Mouse (Mus musculus): ENCODE results near the gene Tbc1d23.
"Not testable (repeated sequence)": the region's sequence is repeated elsewhere in the genome, so short reads cannot be mapped to it uniquely, and the experiment has no call there.

Tbc1d23 gene

DNA sequence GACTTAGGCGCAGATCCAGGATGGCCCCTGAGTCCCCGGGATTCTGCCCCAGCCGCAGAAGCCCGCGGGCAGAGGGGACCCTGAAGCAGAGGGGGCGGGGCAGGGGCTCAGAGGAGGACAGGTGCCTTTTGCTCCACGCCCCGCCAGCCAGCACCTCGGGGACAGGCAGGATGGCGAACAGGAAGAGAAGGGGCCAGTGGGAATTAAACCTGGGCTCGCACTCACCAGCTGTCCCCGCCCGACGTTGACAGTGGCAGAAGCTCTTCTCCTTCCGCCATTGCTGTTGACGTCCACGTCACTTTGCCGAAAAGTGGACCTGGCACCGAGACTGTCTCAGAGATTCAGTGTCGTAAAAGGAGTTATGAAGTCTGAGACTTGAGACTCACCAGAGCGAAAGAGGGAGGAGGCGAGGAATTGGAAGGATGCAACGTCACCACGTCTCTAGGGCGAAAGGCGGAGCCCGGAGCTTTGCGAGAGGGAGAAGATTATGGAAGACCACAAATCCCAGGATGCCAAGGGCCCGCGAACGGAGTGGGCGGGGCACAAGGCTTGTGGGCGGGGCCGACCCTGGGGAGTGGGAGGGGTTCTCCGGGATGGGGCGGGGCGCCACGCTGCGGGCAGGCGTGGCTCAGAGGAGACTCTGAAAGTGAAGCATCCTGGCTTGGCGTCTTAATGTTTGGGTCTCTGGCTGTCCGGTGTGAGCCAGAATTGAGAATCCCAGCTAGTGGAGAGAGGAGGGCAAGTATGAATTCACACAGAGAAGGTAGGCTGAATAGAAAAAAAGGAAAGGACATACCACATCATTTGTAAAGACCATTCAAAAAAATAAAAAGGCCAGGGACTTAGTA is at the start of gene Tbc1d23:
Tbc1d23 (minus strand) TSS at position 416 of the 848 bp plus-strand sequence.
- DNase-seq: peak; percentile 95

DNA sequence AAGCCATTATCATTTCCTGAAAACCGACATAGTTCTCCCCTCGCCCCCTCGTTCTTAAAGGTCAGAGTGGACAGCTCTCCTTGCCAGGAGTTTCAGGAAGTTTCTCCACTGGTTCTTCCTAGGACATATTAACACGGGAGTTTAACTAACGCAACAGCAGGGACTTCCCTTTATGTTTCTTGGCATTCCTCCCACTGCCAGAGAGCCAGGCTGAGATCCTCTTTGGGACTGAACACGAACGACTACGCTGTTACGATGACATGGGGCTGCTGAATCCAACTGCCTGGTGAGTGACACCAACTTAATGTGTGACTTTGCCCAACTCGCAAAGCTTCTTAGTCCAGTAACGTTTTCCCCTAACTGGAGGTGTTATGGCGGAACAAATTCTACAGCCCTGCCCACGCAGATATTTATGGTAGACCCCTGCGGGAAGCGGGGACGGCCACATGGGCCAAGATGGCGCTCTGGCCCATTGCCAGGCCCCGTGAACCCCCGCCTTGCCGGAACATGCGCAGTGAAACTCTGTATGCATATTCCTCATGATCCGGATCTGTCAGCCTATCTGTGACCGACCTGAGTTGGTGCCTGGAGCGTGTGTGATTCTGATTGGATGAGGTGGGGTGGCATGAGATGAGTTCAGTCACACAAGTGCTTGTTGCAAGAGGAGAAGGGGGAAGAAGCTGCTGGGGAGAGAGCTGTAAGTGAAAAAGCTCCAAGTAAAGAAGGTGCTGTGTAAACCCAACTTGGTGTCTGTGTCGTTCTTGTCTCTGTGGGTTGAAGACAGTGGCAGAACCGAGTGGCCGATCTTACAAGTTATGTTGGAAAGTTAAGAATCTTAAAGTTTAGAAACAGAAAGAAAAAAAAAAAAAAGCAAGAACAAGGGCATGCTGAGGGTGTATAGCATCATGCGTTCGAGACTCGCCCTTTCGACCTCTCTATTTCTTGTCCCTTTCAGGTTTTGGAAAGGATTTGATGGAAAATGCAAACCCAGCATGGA is 49.2 kb upstream of the Tbc1d23 start:
- DNase-seq: no peak

- DNase-seq: no peak
Observed at GRCm38 (mm10) chr16:57278976-57279626, 47.8 kb upstream of the Tbc1d23 start.

DNA sequence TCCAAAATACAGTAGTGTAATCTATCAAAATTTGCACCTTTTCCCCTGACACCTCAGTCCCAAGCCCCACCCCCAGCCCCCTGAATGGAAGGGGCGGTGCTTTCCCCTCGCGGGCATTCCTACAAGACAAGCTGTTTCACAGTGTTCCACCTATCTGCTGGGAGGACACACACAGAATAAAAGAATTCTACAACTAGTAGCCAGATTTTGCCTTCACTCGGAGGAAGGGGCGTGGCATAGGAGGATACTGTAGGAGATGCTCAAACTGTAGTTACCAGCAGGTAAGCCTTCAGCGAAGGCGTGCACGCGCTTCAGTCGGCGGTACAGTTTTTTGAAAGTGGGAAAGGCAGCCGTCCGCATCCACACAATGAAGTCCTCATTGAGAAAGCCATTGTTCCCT is 38.4 kb upstream of the Tbc1d23 start:
- DNase-seq: no peak

GRCm38 (mm10) chr16:57268058-57268841 is 36.9 kb upstream of the Tbc1d23 start:
- no peak for DNase-seq

DNA sequence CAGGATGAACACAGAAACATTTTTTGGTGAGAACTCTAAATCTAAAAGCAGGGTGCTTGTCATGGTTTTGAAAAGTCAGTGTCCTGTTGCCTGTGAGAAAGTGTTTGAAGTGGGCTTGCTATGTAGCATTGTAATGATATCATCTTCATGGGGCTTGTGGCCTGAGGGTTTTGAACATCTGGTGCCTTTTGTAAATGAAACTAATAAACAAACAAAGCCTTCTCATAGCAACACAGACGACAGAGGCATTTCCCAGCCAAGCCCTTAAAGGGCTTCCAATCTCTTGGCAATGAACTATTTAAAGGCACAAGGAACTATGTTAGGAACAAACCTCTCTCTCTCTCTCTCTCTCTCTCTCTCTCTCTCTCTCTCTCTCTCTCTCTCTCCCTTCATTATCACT is 35.8 kb upstream of the Tbc1d23 start:
- no peak for DNase-seq

- no peak for DNase-seq
Observed at GRCm38 (mm10) chr16:57260152-57260551, 28.8 kb upstream of the Tbc1d23 start.

- no peak for DNase-seq
Observed at GRCm38 (mm10) chr16:57259356-57260083, 28.2 kb upstream of the Tbc1d23 start.

GRCm38 (mm10) chr16:57251589-57252421 is 20.5 kb upstream of the Tbc1d23 start:
- no peak for DNase-seq

GRCm38 (mm10) chr16:57250991-57251390 is 19.7 kb upstream of the Tbc1d23 start:
- no peak for DNase-seq

GRCm38 (mm10) chr16:57247464-57247863 is 16.2 kb upstream of the Tbc1d23 start:
- no peak for DNase-seq

GRCm38 (mm10) chr16:57246596-57246995 is 15.3 kb upstream of the Tbc1d23 start:
- DNase-seq: no peak

- peak; percentile 90 for DNase-seq
Observed at GRCm38 (mm10) chr16:57243858-57244248, 12.5 kb upstream of the Tbc1d23 start.

GRCm38 (mm10) chr16:57243205-57243857 is 12.0 kb upstream of the Tbc1d23 start:
- DNase-seq: no peak

DNA sequence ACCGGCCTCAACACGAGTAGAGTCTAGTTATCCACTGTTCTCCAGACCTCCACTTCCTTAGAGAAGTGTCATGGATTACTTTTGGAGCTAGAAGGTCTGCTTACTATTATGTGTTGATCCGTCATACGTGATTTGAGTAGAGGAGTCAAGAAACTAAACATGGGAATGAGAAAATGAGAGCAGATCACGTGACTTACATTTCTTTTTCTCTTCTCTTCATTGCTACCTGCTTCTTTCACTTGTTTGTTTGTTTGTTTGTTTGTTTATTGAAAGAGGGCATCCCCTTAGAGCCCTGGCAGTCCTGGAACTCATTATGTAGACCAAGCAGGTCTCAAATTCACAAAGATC is 11.5 kb upstream of the Tbc1d23 start:
- DNase-seq: no peak

- no peak for DNase-seq
Observed at GRCm38 (mm10) chr16:57235871-57236510, 4.7 kb upstream of the Tbc1d23 start.

DNA sequence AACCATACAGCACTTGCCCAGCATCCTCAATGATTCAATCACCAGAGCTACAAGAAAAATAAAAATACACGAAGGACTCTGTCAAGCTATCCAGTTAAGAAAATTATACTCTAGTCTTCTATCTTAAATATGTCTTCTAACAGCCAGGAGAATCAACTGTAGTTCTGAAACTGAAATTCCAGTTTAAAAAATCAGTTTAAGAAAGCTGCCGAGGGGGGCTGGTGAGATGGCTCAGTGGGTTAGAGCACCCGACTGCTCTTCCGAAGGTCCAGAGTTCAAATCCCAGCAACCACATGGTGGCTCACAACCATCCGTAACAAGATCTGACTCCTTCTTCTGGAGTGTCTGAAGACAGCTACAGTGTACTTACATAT is 620 bp upstream of the Tbc1d23 start:
- DNase-seq: not testable (repeated sequence)

DNA sequence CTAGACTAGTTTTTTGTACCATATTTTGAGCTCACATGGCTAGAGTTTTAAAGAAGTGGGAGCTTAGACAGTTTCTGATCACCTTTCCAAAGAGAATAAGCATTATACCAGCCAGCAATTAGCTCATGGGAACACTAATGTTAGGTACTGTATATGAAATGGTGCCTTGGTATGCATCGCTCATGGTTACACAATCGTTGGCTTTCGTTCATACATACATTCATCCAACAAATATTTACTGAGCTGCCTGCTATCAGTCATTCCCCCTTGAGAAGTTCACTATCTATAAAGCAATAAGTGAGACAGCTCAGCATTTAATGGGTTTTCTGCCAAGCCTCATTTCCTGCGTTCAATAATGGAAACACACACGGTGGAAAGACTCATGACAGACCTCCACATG is 4.9 kb downstream of the Tbc1d23 start:
- no peak for DNase-seq

DNA sequence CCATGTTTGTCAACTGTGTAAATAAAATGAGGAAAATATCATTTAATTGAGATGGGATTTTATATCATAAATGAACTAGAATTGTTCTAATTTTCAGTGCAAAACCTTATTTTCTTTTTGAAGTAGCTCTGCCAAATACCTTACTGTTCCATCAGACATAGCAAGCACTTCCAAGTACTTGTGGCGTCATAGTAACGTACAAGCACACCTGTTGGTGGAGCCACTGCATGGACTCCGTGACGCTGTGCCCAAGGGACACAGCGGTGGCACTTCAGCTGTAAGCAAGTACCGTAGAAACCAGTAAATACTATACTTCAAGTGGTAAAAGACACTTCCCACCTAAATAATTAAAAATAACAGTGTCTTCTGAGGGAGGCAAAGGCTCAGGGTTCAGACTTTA is 10.9 kb downstream of the Tbc1d23 start:
- DNase-seq: no peak

DNA sequence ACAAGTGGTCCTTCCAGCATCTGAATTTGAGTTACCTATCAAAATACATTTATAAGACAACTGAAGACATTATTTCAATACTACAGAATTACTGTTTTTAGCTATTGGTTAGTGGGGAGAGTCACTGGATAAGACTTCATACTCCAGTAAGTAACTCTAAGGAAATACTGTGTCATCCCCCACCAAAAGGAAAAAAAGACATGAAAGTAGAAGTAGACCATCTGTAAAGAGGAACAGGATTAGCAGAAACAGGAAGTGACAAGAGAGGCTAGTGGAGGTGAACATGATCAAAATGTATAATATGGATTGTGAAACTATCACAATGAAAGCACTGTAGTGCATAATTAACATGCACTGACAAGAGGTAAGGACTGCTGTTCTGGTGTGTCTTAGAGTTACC is 15.3 kb downstream of the Tbc1d23 start:
- DNase-seq: no peak

Data from right cerebral cortex, postnatal 4 days (tissue).